Mouse (Mus musculus) liver, adult 2 months (tissue): ENCODE data around the gene Prss33.

Experiments used
- CTCF ChIP-seq: fragments of 200-500 bp; IDR thresholded peaks from 2 replicates; pipeline ENCODE4 v1.5.1; 2011; ENCODE audit warnings: low read depth, low read length, control low read depth
- POLR2A ChIP-seq: fragments of 200-500 bp; IDR thresholded peaks from 2 replicates; pipeline ENCODE4 v1.6.1; 2011; ENCODE audit warnings: low read length, control low read depth; ENCODE audit not compliant: insufficient read depth; ENCODE audit errors: extremely low read depth

DNA sequence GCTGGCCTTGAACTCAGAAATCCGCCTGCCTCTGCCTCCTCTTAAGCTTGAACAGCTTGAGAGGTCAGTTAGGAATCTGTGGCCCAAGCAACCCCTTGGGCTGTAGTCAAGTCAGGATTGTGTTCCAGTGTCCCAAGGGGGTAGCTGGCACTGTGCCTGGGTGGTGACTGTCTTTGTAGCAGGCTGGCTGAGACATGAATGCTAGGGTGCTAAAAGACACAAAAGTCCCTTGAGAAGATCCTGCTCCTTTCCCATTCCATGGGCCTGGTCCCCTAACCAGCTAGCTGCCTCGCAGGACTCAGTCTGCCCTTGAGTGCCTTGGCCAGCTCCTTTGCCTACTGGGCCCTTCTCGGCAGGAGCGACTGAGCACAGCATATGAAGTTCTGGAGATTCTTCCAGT is 27.1 kb upstream of the Prss33 start:
- TF ChIP-seq POLR2A, result no peak
- no peak for TF ChIP-seq CTCF
